Mouse (Mus musculus) spleen, postnatal 36 days (tissue): ENCODE results near the gene Zfp184.
A peak's percentile ranks its signal among the peaks of the same experiment; 100 is the strongest.

Experiments
- DNase-seq, 2 experiments: peaks; one replicate each; pipeline ENCODE4 v3.0.0; 2022; ENCODE audit warnings: low spot score in 2 of 2, mixed read lengths in 1 of 2

Gene Zfp184

GRCm38 (mm10) chr13:21984486-21984885 is 39.6 kb downstream of the Zfp184 start:
- no peak for DNase-seq

GRCm38 (mm10) chr13:21992550-21992949 is 47.7 kb downstream of the Zfp184 start:
- no peak for DNase-seq

GRCm38 (mm10) chr13:21993957-21994738 is 49.3 kb downstream of the Zfp184 start:
- no peak for DNase-seq

GRCm38 (mm10) chr13:21994896-21995295 is 50.0 kb downstream of the Zfp184 start:
- DNase-seq: no peak

GRCm38 (mm10) chr13:21995331-21995914 is 50.5 kb downstream of the Zfp184 start:
- DNase-seq: peak in 1 of 2 experiments; percentile 29

GRCm38 (mm10) chr13:21996101-21996839 is 51.4 kb downstream of the Zfp184 start:
- DNase-seq: no peak

- no peak for DNase-seq
Observed at GRCm38 (mm10) chr13:21996840-21997185, 51.9 kb downstream of the Zfp184 start.

GRCm38 (mm10) chr13:21997201-21997820 is 52.4 kb downstream of the Zfp184 start:
- no peak for DNase-seq

GRCm38 (mm10) chr13:21997821-21998220 is 52.9 kb downstream of the Zfp184 start:
- DNase-seq: no peak

GRCm38 (mm10) chr13:21998412-21998811 is 53.5 kb downstream of the Zfp184 start:
- no peak for DNase-seq

GRCm38 (mm10) chr13:21999147-21999546 is 54.3 kb downstream of the Zfp184 start:
- DNase-seq: no peak

- DNase-seq: no peak
Observed at GRCm38 (mm10) chr13:22001346-22001745, 56.5 kb downstream of the Zfp184 start.

- DNase-seq: no peak
Observed at GRCm38 (mm10) chr13:22001823-22002222, 56.9 kb downstream of the Zfp184 start.

- peak; percentile 55 to 65 for DNase-seq
Observed at GRCm38 (mm10) chr13:22005605-22006333, 60.9 kb downstream of the Zfp184 start.

- peak; percentile 63 to 69 for DNase-seq
Observed at GRCm38 (mm10) chr13:22006334-22007120, 61.6 kb downstream of the Zfp184 start.

GRCm38 (mm10) chr13:22007121-22007510 is 62.2 kb downstream of the Zfp184 start:
- no peak for DNase-seq

- no peak for DNase-seq
Observed at GRCm38 (mm10) chr13:22007872-22008271, 63.0 kb downstream of the Zfp184 start.

- no peak for DNase-seq
Observed at GRCm38 (mm10) chr13:22008707-22009106, 63.8 kb downstream of the Zfp184 start.

- DNase-seq: no peak
Observed at GRCm38 (mm10) chr13:22009642-22010041, 64.7 kb downstream of the Zfp184 start, which contains the start of gene Prss16. TSS of gene Prss16 (minus strand) at chr13:22009742.
